Mouse (Mus musculus): ENCODE results near the gene Ube2c. TPM values are rescaled to one million over a fixed set of nuclear protein-coding genes. Genes with fewer than 3 reads are reported as not detected.

Ube2c gene
- 1.4 TPM for polyA plus RNA-seq (2015; fragmentation: Illumina TruSeq; extraction: RNeasy Lipid Tissue Mini Kit (QIAGEN cat#74804); ENCODE audit: low read depth, low replicate concordance)

DNA sequence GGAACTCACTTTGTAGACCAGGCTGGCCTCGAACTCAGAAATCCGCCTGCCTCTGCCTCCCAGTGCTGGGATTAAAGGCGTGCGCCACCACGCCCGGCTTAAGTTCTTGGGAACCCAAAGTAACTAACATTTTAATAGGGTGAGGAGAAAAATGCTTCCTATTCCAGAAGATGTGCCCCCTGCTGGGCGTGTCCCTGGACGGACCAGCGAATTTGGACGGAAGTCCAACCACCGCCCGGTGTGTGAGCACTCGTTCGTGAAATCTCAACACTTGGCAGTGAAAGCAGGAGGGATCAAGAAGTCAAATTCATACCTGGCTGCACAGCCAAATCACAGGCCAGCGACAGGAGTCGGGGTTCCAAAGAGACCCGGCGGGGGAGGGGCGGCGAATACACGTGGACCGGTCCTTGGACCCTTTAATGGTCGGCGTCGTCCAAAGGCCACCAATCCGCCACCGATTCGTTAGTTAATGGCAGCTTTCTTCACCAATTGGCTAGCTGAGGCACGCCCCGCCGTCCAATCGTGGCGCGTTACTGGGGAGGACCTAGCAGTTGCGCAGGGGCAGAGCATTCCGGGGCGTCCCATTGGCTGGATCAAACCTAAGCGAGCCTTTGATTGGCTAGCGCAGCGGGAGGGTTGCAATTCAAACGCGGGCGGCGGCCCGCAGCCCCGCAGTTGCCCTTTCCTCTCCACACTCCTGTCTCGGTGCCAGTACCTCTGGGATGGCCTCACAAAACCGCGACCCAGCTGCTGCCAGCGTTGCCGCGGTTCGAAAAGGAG lies at the start of gene Ube2c:
Gene Ube2c, plus strand, starts transcription at position 641 of the 780 bp plus-strand sequence.

DNA sequence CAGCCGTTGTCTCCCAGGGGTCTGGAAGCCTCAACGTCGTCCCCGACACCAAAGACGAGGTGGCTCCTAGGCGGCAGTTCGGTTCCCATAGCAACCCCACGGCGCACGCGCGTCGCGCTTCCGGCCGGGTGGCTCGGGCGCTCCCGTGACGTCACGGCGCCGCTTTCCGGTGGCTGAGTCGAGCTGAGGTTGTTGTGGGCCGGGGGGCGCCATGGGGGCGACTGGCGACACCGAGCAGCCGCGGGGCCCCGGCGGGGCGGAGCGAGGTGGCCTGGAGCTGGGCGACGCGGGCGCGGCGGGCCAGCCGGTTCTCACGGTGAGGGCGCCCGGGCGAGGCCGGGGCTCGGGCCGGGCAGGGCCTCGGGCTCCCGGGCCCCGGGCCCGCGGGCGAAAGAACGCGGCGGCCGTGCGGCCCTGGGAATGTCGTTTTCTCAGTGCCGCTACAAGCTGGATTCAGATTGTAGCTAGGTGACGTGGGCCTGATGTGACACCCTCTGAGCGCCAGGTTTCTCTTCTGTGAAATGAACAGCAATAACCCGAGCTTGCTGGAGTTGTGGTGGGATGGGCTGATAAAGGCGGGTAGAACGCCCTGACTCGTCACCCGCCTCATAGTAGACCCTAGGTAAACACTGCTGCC lies 23.7 kb upstream of the Ube2c start, which contains the start of the genes Wfdc3 and Dnttip1:
Gene Wfdc3, minus strand, starts transcription at position 89 of the 637 bp plus-strand sequence.
Gene Dnttip1, plus strand, starts transcription at position 141 of the 637 bp plus-strand sequence.

DNA sequence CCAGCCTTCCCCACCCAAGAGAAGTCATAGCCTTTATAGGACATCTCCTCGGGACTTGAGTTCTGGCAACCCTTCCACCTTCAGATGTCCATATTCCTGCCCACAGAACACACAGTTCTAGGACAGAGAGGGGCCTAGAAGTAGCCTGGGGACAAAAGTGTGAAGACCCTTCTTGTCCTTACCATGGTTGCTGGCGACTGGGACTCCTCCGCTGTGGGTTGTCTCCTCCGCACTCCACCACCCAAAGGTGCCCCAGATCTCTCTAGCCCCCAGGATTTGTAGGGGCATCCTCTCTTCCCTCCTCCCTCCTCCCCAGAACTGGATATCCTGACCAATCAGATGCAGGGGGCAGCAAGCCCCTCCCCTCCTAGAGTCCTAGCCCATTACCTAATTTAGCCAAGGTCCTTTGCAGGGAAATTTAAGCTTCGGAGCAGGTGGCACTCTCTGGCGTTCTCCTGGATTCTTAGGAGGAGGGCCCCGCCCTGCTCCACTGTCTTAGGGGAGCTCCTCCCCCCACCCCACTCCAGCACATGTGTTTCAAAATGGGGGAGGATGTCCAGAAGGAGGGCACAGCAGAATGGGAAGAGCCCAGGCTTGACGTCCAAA lies 9.9 kb downstream of the Ube2c start, which contains the start of gene Tnnc2:
Gene Tnnc2, minus strand, starts transcription at position 487 of the 606 bp plus-strand sequence.

DNA sequence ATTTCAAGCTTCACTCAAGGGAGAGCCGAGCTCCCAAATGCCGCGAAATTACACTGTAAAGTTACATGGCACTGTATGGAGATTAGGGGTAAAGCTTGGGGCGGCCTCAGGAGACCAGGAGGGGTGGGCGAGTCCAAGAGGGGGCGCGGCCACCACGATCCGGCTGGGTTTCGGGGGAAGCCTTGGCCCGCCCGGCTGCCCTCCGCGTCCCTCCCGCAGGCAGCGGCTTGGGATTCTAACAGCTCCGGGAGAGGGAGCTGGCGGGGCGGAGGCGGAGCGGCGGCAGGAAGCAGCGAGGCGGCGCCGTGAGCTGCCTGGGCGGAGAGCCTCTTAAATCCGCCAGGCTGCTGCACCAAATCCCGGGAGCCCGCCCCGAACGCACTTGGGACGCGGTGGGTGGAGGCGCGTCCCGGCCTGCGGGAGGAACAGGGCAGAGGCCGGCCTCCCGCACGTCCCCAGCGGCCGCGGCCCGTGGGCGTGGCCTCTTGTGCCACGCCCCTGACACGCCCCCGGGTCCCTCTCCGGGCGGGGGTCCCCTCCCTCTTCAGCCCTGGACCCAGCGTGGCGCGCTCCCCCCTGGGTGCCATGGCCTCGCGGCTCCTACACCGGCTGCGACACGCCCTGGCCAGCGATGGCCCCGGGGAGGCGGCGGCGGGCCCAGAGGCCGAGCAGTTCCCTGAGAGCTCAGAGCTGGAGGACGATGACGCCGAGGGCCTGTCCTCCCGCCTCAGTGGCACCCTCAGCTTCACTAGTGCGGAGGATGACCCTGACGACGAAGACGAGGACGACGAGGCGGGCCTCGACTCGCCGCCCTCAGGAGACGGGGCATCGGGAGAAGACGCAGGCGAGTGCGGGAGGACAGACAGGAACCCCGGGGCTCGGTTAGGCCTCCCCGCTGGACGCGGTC lies 16.0 kb downstream of the Ube2c start, which contains the start of gene Snx21:
Gene Snx21, plus strand, starts transcription at position 343 of the 907 bp plus-strand sequence.

DNA sequence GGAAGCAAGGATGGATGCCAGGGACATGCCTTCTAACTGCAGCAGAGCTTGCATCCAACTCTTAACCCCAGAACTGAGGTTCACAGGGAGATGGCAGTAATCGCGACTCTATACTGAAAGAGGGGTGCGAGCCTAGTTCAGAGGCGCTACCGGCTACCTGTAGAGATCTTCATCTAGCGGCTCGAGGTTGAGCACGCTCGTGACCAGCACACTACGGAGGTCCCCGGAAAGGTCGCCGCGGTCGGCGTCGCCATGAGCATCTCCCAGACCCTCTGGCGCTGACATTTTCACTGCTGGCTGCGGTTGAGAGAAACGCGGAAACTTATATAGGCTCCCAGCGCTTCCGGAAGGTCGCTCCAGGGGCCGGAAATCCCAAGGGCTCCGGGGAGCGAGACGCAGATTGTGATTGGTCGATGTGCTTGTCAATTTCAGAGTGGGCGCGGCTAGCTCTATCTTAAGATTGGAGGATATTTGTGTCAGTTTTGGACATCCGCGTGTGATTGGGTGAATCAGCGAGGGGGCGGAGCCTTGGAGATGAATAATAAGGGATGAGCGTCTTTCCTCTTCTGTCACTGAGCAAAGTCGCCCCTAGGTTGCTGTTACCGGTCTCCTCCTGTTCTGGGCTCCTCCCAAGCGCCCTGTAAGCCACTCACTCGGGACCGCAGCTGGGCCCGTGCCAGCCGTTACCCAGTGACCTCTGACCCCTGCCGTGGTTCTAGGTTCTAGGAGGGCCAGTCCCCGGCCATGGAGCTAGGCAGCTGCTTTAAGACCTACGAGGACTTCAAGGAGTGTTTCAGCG lies 35.0 kb downstream of the Ube2c start, which contains the start of the genes Acot8 and Zswim3:
Gene Acot8, minus strand, starts transcription at position 350 of the 799 bp plus-strand sequence.
Gene Zswim3, plus strand, starts transcription at position 566 of the 799 bp plus-strand sequence.

DNA sequence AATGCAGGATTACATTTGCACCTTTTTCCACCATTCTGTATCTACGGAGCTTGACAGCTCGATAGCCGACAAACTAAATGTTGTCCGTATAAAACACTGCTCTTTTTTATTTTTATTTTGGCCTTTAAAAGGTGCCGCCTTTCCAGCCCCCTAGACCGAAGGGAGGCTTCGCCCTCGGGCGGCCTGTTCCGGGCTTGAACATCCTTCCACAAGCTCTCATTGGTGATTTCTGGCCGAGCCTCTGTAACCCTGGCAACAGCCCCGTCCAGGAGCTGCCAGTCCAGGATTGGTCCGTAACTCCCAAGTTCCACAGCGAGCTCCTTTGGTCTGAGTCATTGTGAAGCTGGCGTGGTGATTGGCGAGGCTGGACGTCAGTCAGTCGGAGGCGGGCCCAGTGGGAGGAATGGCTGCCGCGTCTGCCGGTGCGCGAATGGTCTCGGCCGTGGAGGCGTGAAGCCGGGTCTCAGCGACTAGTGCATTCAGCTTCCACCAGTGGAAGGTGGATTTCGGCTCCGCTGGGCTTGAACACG lies 53.0 kb downstream of the Ube2c start, which contains the start of gene Zswim1:
Gene Zswim1, plus strand, starts transcription at position 51 of the 530 bp plus-strand sequence.

Other genes with a start within 250 kb of the Ube2c start
- 2.5 TPM for gene Wfdc2, start 207.5 kb upstream of the Ube2c start, polyA plus RNA-seq (2015; fragmentation: Illumina TruSeq; extraction: RNeasy Lipid Tissue Mini Kit (QIAGEN cat#74804); ENCODE audit: low read depth, low replicate concordance)
- gene Spint3, start 196.4 kb upstream of the Ube2c start, polyA plus RNA-seq (2015; fragmentation: Illumina TruSeq; extraction: RNeasy Lipid Tissue Mini Kit (QIAGEN cat#74804); ENCODE audit: low read depth, low replicate concordance) = not detected
- not detected for gene Wfdc6a, start 184.5 kb upstream of the Ube2c start, polyA plus RNA-seq (2015; fragmentation: Illumina TruSeq; extraction: RNeasy Lipid Tissue Mini Kit (QIAGEN cat#74804); ENCODE audit: low read depth, low replicate concordance)
- gene Eppin, start 176.3 kb upstream of the Ube2c start, polyA plus RNA-seq (2015; fragmentation: Illumina TruSeq; extraction: RNeasy Lipid Tissue Mini Kit (QIAGEN cat#74804); ENCODE audit: low read depth, low replicate concordance) = not detected
- not detected for gene Wfdc6b, start 156.4 kb upstream of the Ube2c start, polyA plus RNA-seq (2015; fragmentation: Illumina TruSeq; extraction: RNeasy Lipid Tissue Mini Kit (QIAGEN cat#74804); ENCODE audit: low read depth, low replicate concordance)
- not detected for gene Wfdc8, start 156.3 kb upstream of the Ube2c start, polyA plus RNA-seq (2015; fragmentation: Illumina TruSeq; extraction: RNeasy Lipid Tissue Mini Kit (QIAGEN cat#74804); ENCODE audit: low read depth, low replicate concordance)
- not detected for gene Wfdc16, start 131.1 kb upstream of the Ube2c start, polyA plus RNA-seq (2015; fragmentation: Illumina TruSeq; extraction: RNeasy Lipid Tissue Mini Kit (QIAGEN cat#74804); ENCODE audit: low read depth, low replicate concordance)
- gene Wfdc10, start 113.9 kb upstream of the Ube2c start, polyA plus RNA-seq (2015; fragmentation: Illumina TruSeq; extraction: RNeasy Lipid Tissue Mini Kit (QIAGEN cat#74804); ENCODE audit: low read depth, low replicate concordance) = not detected
- not detected for gene Wfdc9, start 113.3 kb upstream of the Ube2c start, polyA plus RNA-seq (2015; fragmentation: Illumina TruSeq; extraction: RNeasy Lipid Tissue Mini Kit (QIAGEN cat#74804); ENCODE audit: low read depth, low replicate concordance)
- not detected for gene Wfdc11, start 95.8 kb upstream of the Ube2c start, polyA plus RNA-seq (2015; fragmentation: Illumina TruSeq; extraction: RNeasy Lipid Tissue Mini Kit (QIAGEN cat#74804); ENCODE audit: low read depth, low replicate concordance)
- gene Wfdc13, start 84.8 kb upstream of the Ube2c start, polyA plus RNA-seq (2015; fragmentation: Illumina TruSeq; extraction: RNeasy Lipid Tissue Mini Kit (QIAGEN cat#74804); ENCODE audit: low read depth, low replicate concordance) = not detected
- gene Spint4, start 71.4 kb upstream of the Ube2c start, polyA plus RNA-seq (2015; fragmentation: Illumina TruSeq; extraction: RNeasy Lipid Tissue Mini Kit (QIAGEN cat#74804); ENCODE audit: low read depth, low replicate concordance) = not detected
- gene Spint5, start 54.6 kb upstream of the Ube2c start, polyA plus RNA-seq (2015; fragmentation: Illumina TruSeq; extraction: RNeasy Lipid Tissue Mini Kit (QIAGEN cat#74804); ENCODE audit: low read depth, low replicate concordance) = not detected
- gene Wfdc3, start 24.0 kb upstream of the Ube2c start, polyA plus RNA-seq (2015; fragmentation: Illumina TruSeq; extraction: RNeasy Lipid Tissue Mini Kit (QIAGEN cat#74804); ENCODE audit: low read depth, low replicate concordance) = 3.3 TPM
- 27.1 TPM for gene Dnttip1, start 23.9 kb upstream of the Ube2c start, polyA plus RNA-seq (2015; fragmentation: Illumina TruSeq; extraction: RNeasy Lipid Tissue Mini Kit (QIAGEN cat#74804); ENCODE audit: low read depth, low replicate concordance)
- 2.1 TPM for gene Tnnc2, start 10.1 kb downstream of the Ube2c start, polyA plus RNA-seq (2015; fragmentation: Illumina TruSeq; extraction: RNeasy Lipid Tissue Mini Kit (QIAGEN cat#74804); ENCODE audit: low read depth, low replicate concordance)
- 39.8 TPM for gene Snx21, start 15.9 kb downstream of the Ube2c start, polyA plus RNA-seq (2015; fragmentation: Illumina TruSeq; extraction: RNeasy Lipid Tissue Mini Kit (QIAGEN cat#74804); ENCODE audit: low read depth, low replicate concordance)
- 20.2 TPM for gene Acot8, start 35.0 kb downstream of the Ube2c start, polyA plus RNA-seq (2015; fragmentation: Illumina TruSeq; extraction: RNeasy Lipid Tissue Mini Kit (QIAGEN cat#74804); ENCODE audit: low read depth, low replicate concordance)
- 6.9 TPM for gene Zswim3, start 35.2 kb downstream of the Ube2c start, polyA plus RNA-seq (2015; fragmentation: Illumina TruSeq; extraction: RNeasy Lipid Tissue Mini Kit (QIAGEN cat#74804); ENCODE audit: low read depth, low replicate concordance)
- gene Zswim1, start 52.8 kb downstream of the Ube2c start, polyA plus RNA-seq (2015; fragmentation: Illumina TruSeq; extraction: RNeasy Lipid Tissue Mini Kit (QIAGEN cat#74804); ENCODE audit: low read depth, low replicate concordance) = 18.1 TPM
- gene Spata25, start 58.6 kb downstream of the Ube2c start, polyA plus RNA-seq (2015; fragmentation: Illumina TruSeq; extraction: RNeasy Lipid Tissue Mini Kit (QIAGEN cat#74804); ENCODE audit: low read depth, low replicate concordance) = not detected
- 111 TPM for gene Ctsa, start 63.0 kb downstream of the Ube2c start, polyA plus RNA-seq (2015; fragmentation: Illumina TruSeq; extraction: RNeasy Lipid Tissue Mini Kit (QIAGEN cat#74804); ENCODE audit: low read depth, low replicate concordance)
- gene Neurl2, start 63.6 kb downstream of the Ube2c start, polyA plus RNA-seq (2015; fragmentation: Illumina TruSeq; extraction: RNeasy Lipid Tissue Mini Kit (QIAGEN cat#74804); ENCODE audit: low read depth, low replicate concordance) = 2.1 TPM
- 91.8 TPM for gene Pltp, start 87.8 kb downstream of the Ube2c start, polyA plus RNA-seq (2015; fragmentation: Illumina TruSeq; extraction: RNeasy Lipid Tissue Mini Kit (QIAGEN cat#74804); ENCODE audit: low read depth, low replicate concordance)
- gene Pcif1, start 109.4 kb downstream of the Ube2c start, polyA plus RNA-seq (2015; fragmentation: Illumina TruSeq; extraction: RNeasy Lipid Tissue Mini Kit (QIAGEN cat#74804); ENCODE audit: low read depth, low replicate concordance) = 38.3 TPM
- 15.6 TPM for gene Zfp335, start 141.9 kb downstream of the Ube2c start, polyA plus RNA-seq (2015; fragmentation: Illumina TruSeq; extraction: RNeasy Lipid Tissue Mini Kit (QIAGEN cat#74804); ENCODE audit: low read depth, low replicate concordance)
- gene Mmp9, start 170.9 kb downstream of the Ube2c start, polyA plus RNA-seq (2015; fragmentation: Illumina TruSeq; extraction: RNeasy Lipid Tissue Mini Kit (QIAGEN cat#74804); ENCODE audit: low read depth, low replicate concordance) = 1.7 TPM
- 298 TPM for gene Slc12a5, start 190.9 kb downstream of the Ube2c start, polyA plus RNA-seq (2015; fragmentation: Illumina TruSeq; extraction: RNeasy Lipid Tissue Mini Kit (QIAGEN cat#74804); ENCODE audit: low read depth, low replicate concordance)

Data from brain, adult 10 weeks (tissue).